14 mouse cellular contexts compared by ENCODE assay signal in genomic region chr7:145045230-145045629, GRCm38 (mm10).
A peak's percentile ranks its signal among the peaks of the same experiment; 100 is the strongest.
DNase-seq lines count a peak whose midpoint lies in the region; ATAC-seq and TF ChIP-seq lines count a peak whose summit lies in the region.
"Had no signal": no experiment of that assay in that cellular context is flagged by ENCODE, and none has a peak within 500 bp of the region (broad histone marks: within the 10 kb centered on the region; RNA-seq: fewer than 3 reads in every experiment).

No protein-coding gene starts in this region.

- H3K9me3 ChIP-seq in hindbrain, embryonic 10.5 days: no peaks in the 10 kb centered on the region
- H3K9me3 ChIP-seq in hindbrain, embryonic 13.5 days: no peaks in the 10 kb centered on the region
- peaks cover 12% of the 10 kb centered on the region for H3K9me3 ChIP-seq in megakaryocyte, embryonic 14.5 days
- no peaks in the 10 kb centered on the region for H3K9me3 ChIP-seq in embryonic facial prominence, embryonic 10.5 days
- no peaks in the 10 kb centered on the region for H3K9me3 ChIP-seq in stomach, postnatal 0 days (ENCODE audit: control insufficient read depth, low read length)
- H3K9me3 ChIP-seq: heart, embryonic 15.5 days; intestine, embryonic 15.5 days; limb, embryonic 15.5 days had no signal

- H3K4me2 ChIP-seq in hindbrain, embryonic 13.5 days: no peak overlapping the region
- no peak overlapping the region for H3K4me2 ChIP-seq in stomach, postnatal 0 days (replicated peaks; ENCODE audit: low read depth)
- H3K4me2 ChIP-seq: heart, embryonic 15.5 days; hindbrain, embryonic 14.5 days; intestine, embryonic 15.5 days; limb, embryonic 15.5 days had no signal

- no peaks in the 10 kb centered on the region for H3K27me3 ChIP-seq in hindbrain, embryonic 10.5 days (ENCODE audit: insufficient read depth, poor library complexity, severe bottlenecking)
- H3K27me3 ChIP-seq in hindbrain, embryonic 13.5 days: no peaks in the 10 kb centered on the region
- peaks cover 57% of the 10 kb centered on the region for H3K27me3 ChIP-seq in megakaryocyte, embryonic 14.5 days (replicated peaks)
- no peaks in the 10 kb centered on the region for H3K27me3 ChIP-seq in embryonic facial prominence, embryonic 10.5 days (replicated peaks; ENCODE audit: low read depth, poor library complexity, severe bottlenecking)
- H3K27me3 ChIP-seq in stomach, postnatal 0 days (ENCODE audit: control insufficient read depth, insufficient read depth, low read length): no peaks in the 10 kb centered on the region
- H3K27me3 ChIP-seq: heart, embryonic 15.5 days; intestine, embryonic 15.5 days; limb, embryonic 15.5 days had no signal

- DNase-seq in hindbrain, embryonic 10.5 days (ENCODE audit: low spot score): no peak
- no peak for DNase-seq in embryonic facial prominence, embryonic 10.5 days (ENCODE audit: low spot score)
- DNase-seq in stomach, postnatal 0 days (ENCODE audit: low spot score): peak; percentile 19
- DNase-seq in thymus, adult 18-20 months: no peak
- DNase-seq: adrenal gland, adult 2 months; cerebellum, postnatal 36 days; right cerebral cortex, postnatal 4 days had no signal

- peaks cover 13% of the 10 kb centered on the region for H3K4me1 ChIP-seq in hindbrain, embryonic 10.5 days (replicated peaks)
- no peaks in the 10 kb centered on the region for H3K4me1 ChIP-seq in hindbrain, embryonic 13.5 days (replicated peaks)
- H3K4me1 ChIP-seq in megakaryocyte, embryonic 14.5 days: peaks cover 81% of the 10 kb centered on the region
- H3K4me1 ChIP-seq in embryonic facial prominence, embryonic 10.5 days: peaks cover 24% of the 10 kb centered on the region
- no peaks in the 10 kb centered on the region for H3K4me1 ChIP-seq in stomach, postnatal 0 days (replicated peaks; ENCODE audit: control insufficient read depth, insufficient read depth)

- no peak for TF ChIP-seq EP300 in stomach, postnatal 0 days (optimal IDR thresholded peaks at IDR 0.05)

- peak overlapping the region; percentile 53; the same call in 1 of the 2 replicates for H3K27ac ChIP-seq in hindbrain, embryonic 10.5 days
- no peak overlapping the region for H3K27ac ChIP-seq in hindbrain, embryonic 13.5 days
- peak overlapping the region; percentile 15; the same call in 1 of the 2 replicates for H3K27ac ChIP-seq in embryonic facial prominence, embryonic 10.5 days (replicated peaks)
- no peak overlapping the region for H3K27ac ChIP-seq in stomach, postnatal 0 days (replicated peaks)
- H3K27ac ChIP-seq: heart, embryonic 15.5 days; hindbrain, embryonic 14.5 days; intestine, embryonic 15.5 days; limb, embryonic 15.5 days had no signal

- no peak for TF ChIP-seq CTCF in stomach, postnatal 0 days (IDR thresholded peaks at IDR 0.05; ENCODE audit: low read depth)

- no peak overlapping the region for H3K4me3 ChIP-seq in hindbrain, embryonic 10.5 days
- no peak overlapping the region for H3K4me3 ChIP-seq in hindbrain, embryonic 13.5 days
- H3K4me3 ChIP-seq in megakaryocyte, embryonic 14.5 days (replicated peaks): peak overlapping the region; percentile 48
- no peak overlapping the region for H3K4me3 ChIP-seq in embryonic facial prominence, embryonic 10.5 days
- H3K4me3 ChIP-seq in stomach, postnatal 0 days (ENCODE audit: low read depth, low read length): no peak overlapping the region
- H3K4me3 ChIP-seq: heart, embryonic 15.5 days; intestine, embryonic 15.5 days; limb, embryonic 15.5 days had no signal

- H3K36me3 ChIP-seq in hindbrain, embryonic 10.5 days: no peaks in the 10 kb centered on the region
- H3K36me3 ChIP-seq in hindbrain, embryonic 13.5 days: no peaks in the 10 kb centered on the region
- no peaks in the 10 kb centered on the region for H3K36me3 ChIP-seq in megakaryocyte, embryonic 14.5 days (replicated peaks; ENCODE audit: low read length)
- H3K36me3 ChIP-seq in embryonic facial prominence, embryonic 10.5 days (replicated peaks): no peaks in the 10 kb centered on the region
- H3K36me3 ChIP-seq in stomach, postnatal 0 days (ENCODE audit: control insufficient read depth, insufficient read depth, low read length): no peaks in the 10 kb centered on the region
- H3K36me3 ChIP-seq: heart, embryonic 15.5 days; intestine, embryonic 15.5 days; limb, embryonic 15.5 days had no signal

- H3K9ac ChIP-seq in hindbrain, embryonic 13.5 days: no peak overlapping the region
- no peak overlapping the region for H3K9ac ChIP-seq in stomach, postnatal 0 days (ENCODE audit: low read length)
- H3K9ac ChIP-seq: heart, embryonic 15.5 days; hindbrain, embryonic 14.5 days; intestine, embryonic 15.5 days; limb, embryonic 15.5 days had no signal

- whole genome bisulfite sequencing in hindbrain, embryonic 10.5 days: 61% methylated on average over 1 of the region's 1 CpGs
- 68% methylated on average over 1 of the region's 1 CpGs for WGBS in hindbrain, embryonic 13.5 days
- 66% methylated on average over 1 of the region's 1 CpGs for WGBS in embryonic facial prominence, embryonic 10.5 days
- WGBS in stomach, postnatal 0 days: 53% methylated on average over 1 of the region's 1 CpGs

- no peak for ATAC-seq in hindbrain, embryonic 13.5 days (ENCODE audit: low FRiP score)
- ATAC-seq in megakaryocyte, adult 5-6 weeks (ENCODE audit: poor library complexity, severe bottlenecking): no peak
- no peak for ATAC-seq in stomach, postnatal 0 days (ENCODE audit: low FRiP score, low TSS enrichment)
- ATAC-seq: intestine, embryonic 15.5 days had no signal

Comparison
In these comparisons a context has a peak if more than half of its experiments do, and no peak if none do; other contexts are left out.
1. H3K27ac ChIP-seq: peak in hindbrain, embryonic 10.5 days (single experiment) and embryonic facial prominence, embryonic 10.5 days (single experiment); none in hindbrain, embryonic 13.5 days (single experiment) and stomach, postnatal 0 days (single experiment).